Mouse (Mus musculus): ENCODE measurements at regions not wholly inside any gene's neighbourhood (a gene's known extent, or its start where the extent isn't known, plus 50 kb on each side); places are given as distances from the start of the nearest gene placed in this dataset.

- DNase-seq (ENCODE audit: low spot score): no peak
Observed at GRCm38 (mm10) chr10:44582736-44583135, 54.4 kb upstream of the Prdm1 start.
